Mouse (Mus musculus) bone marrow, adult 2 months (tissue): ENCODE data around the gene Pln. TPM values are rescaled to one million over a fixed set of nuclear protein-coding genes. Genes with fewer than 3 reads are reported as not detected.

ENCODE experiments used
- H3K27ac ChIP-seq: fragments of 200-500 bp; 2 replicates; pipeline ENCODE4 v1.5.1; 2012; ENCODE audit warnings: low read depth, mild to moderate bottlenecking, control low read depth, inconsistent platforms, low read length; ENCODE audit not compliant: control insufficient read depth, poor library complexity, insufficient read depth
- H3K4me1 ChIP-seq: fragments of 200-500 bp; 2 replicates; pipeline ENCODE4 v1.6.1; 2011; ENCODE audit warnings: low read length; ENCODE audit not compliant: control insufficient read depth, insufficient read depth
- H3K4me3 ChIP-seq: fragments of 200-500 bp; replicated peaks from 2 replicates; pipeline ENCODE3; 2011; ENCODE audit warnings: mild to moderate bottlenecking, low read depth, low read length, control low read depth; ENCODE audit not compliant: control insufficient read depth
- CTCF ChIP-seq: fragments of 200-500 bp; IDR thresholded peaks from 2 replicates; pipeline ENCODE4 v1.5.1; 2011; ENCODE audit warnings: low read length, control low read depth; ENCODE audit not compliant: control insufficient read depth, insufficient read depth
- POLR2A ChIP-seq: fragments of 200-500 bp; IDR thresholded peaks from 2 replicates; pipeline ENCODE4 v1.6.1; 2011; ENCODE audit warnings: low read depth, mild to moderate bottlenecking, control low read depth, low read length, borderline replicate concordance; ENCODE audit not compliant: control insufficient read depth
- WGBS: fragments of 180-500 bp; shearing (Covaris S2); methylation state at CpG from one replicate; pipeline ENCODE4 v1.1.7; 2018; 5-methylcytosine and 5-hydroxymethylcytosine counted together
- polyA plus RNA-seq: library from polyadenylated mRNA; stranded (reverse); fragments of >200 nt; gene quantifications from 2 replicates; pipeline ENCODE4 v1.2.4, GENCODE M21; 2011; ENCODE audit warnings: low replicate concordance; ENCODE audit not compliant: missing spikeins, insufficient read depth, insufficient read length

Pln gene
- polyA plus RNA-seq, 1 experiment = 1.1 TPM

- Histone ChIP-seq H3K4me3 (no peak overlapping the region), H3K4me1 (no peaks in the 10 kb centered on the region; the same call in 1 of the 2 replicates), H3K27ac (no peak overlapping the region)
- WGBS = 77% methylated on average over 9 of the region's 9 CpGs
- TF ChIP-seq POLR2A (no peak), CTCF (no peak)
Measured at GRCm38 (mm10) chr10:53394923-53395629, 57.6 kb downstream of the Pln start.

Other genes with a start within 250 kb of the Pln start
- 3.3 and 5.4 TPM in 2 replicates for gene Cep85l, start 42.3 kb downstream of the Pln start, polyA plus RNA-seq